Mouse (Mus musculus): ENCODE results near the gene Mras. TPM values are rescaled to one million over a fixed set of nuclear protein-coding genes. Genes with fewer than 3 reads are reported as not detected.

The Mras gene
- total and polyA plus RNA-seq, 3 experiments, result 0.17 TPM; not detected in 2

DNA sequence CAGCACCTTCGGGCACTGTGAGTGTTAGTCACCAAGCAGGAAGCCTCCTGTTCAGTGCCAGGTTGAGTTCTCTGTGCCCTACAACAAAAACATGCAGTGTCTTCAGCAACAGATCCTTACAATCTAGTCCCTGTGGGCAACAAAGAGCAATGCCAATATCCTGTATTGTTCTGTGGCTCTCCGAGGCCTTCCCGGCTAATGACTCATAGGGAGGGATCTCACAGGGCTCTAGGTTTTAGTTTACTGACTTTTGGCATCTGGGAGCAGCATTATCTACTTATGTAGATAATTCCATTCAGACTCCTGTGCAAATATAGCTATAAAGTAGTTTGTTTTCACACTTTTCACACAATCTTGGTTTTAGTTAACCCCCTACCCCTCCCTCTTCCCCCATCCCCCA lies 71.3 kb downstream of the Mras start:
- TF ChIP-seq RAD21 (IDR thresholded peaks at IDR 0.05; ENCODE audit: low read depth, low read length) (no peak), TCF12 (IDR thresholded peaks at IDR 0.05; ENCODE audit: low read depth, low read length) (no peak), POLR2A (IDR thresholded peaks at IDR 0.05; ENCODE audit: control insufficient read depth in 1 of 2, insufficient read depth in 1 of 2, low read depth in 1 of 2, low read length in 2 of 2, poor library complexity in 1 of 2) (no peak), GABPA (IDR thresholded peaks at IDR 0.05; ENCODE audit: low read depth, low read length) (no peak), JUND (IDR thresholded peaks at IDR 0.05; ENCODE audit: low read depth, low read length) (no peak), CHD1 (IDR thresholded peaks at IDR 0.05; ENCODE audit: low read depth, low read length) (no peak), EP300 (IDR thresholded peaks at IDR 0.05; ENCODE audit: low read depth in 1 of 2, low read length in 2 of 2) (no peak), BHLHE40 (IDR thresholded peaks at IDR 0.05; ENCODE audit: borderline replicate concordance, low read depth, low read length) (no peak), SIN3A (IDR thresholded peaks at IDR 0.05; ENCODE audit: low read length) (no peak), GATA1 (IDR thresholded peaks at IDR 0.05; ENCODE audit: low read depth, low read length) (no peak)
- Histone ChIP-seq H3K27me3 (ENCODE audit: control insufficient read depth in 1 of 2, insufficient read depth in 2 of 2, low read length in 2 of 2) (peaks cover 0 to 2% of the 10 kb centered on the region in 2 experiments; a peak in 2 of 4 replicates), H3K9me3 (replicated peaks; ENCODE audit: insufficient read depth, low read length) (no peaks in the 10 kb centered on the region), H3K4me1 (ENCODE audit: control insufficient read depth in 1 of 2, insufficient read depth in 2 of 2, low read length in 2 of 2) (no peaks in the 10 kb centered on the region), H3K36me3 (ENCODE audit: control insufficient read depth in 1 of 2, insufficient read depth in 2 of 2, low read length in 2 of 2) (no peaks in the 10 kb centered on the region), H3K79me2 (ENCODE audit: control insufficient read depth, insufficient read depth, low read length, poor library complexity) (no peaks in the 10 kb centered on the region), H3K9ac (ENCODE audit: control insufficient read depth, low read depth, low read length, poor library complexity, severe bottlenecking) (no peak overlapping the region), H3K4me3 (ENCODE audit: control insufficient read depth in 1 of 2, insufficient read depth in 1 of 2, low read depth in 2 of 2, low read length in 2 of 2) (no peak overlapping the region), H3K27ac (ENCODE audit: control insufficient read depth, low read depth, low read length) (no peak overlapping the region)
- no peak for DNase-seq (ENCODE audit: low read depth, low spot score)

DNA sequence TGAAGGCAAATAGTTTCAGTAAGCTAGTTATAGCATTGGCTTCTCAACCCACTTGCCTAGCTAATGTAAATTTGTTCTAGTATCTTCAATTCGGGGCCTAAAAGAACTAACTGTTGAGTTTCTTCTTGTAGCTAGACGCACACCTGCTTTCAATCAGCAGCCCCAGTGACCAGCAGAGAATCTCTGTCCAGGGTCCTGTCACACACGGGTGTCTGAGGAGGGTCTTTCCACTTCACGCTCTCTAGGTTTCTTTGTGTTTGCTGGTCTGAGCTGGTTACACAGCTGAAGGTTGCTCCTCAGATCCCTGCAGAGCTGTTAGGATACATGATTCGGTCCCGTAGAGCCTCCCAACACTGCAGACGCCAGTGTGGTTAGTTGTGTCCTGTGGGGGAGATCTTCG lies 74.1 kb downstream of the Mras start:
- Histone ChIP-seq H3K9ac (ENCODE audit: control insufficient read depth, low read depth, low read length, poor library complexity, severe bottlenecking) (no peak overlapping the region), H3K27ac (ENCODE audit: control insufficient read depth, low read depth, low read length) (no peak overlapping the region), H3K4me1 (ENCODE audit: control insufficient read depth in 1 of 2, insufficient read depth in 2 of 2, low read length in 2 of 2) (no peaks in the 10 kb centered on the region), H3K4me3 (ENCODE audit: control insufficient read depth in 1 of 2, insufficient read depth in 1 of 2, low read depth in 2 of 2, low read length in 2 of 2) (no peak overlapping the region), H3K27me3 (ENCODE audit: control insufficient read depth in 1 of 2, insufficient read depth in 2 of 2, low read length in 2 of 2) (no peaks in the 10 kb centered on the region; a peak in 1 of 4 replicates), H3K36me3 (ENCODE audit: control insufficient read depth in 1 of 2, insufficient read depth in 2 of 2, low read length in 2 of 2) (no peaks in the 10 kb centered on the region), H3K9me3 (replicated peaks; ENCODE audit: insufficient read depth, low read length) (no peaks in the 10 kb centered on the region), H3K79me2 (ENCODE audit: control insufficient read depth, insufficient read depth, low read length, poor library complexity) (no peaks in the 10 kb centered on the region)
- TF ChIP-seq MAFK (IDR thresholded peaks at IDR 0.05; ENCODE audit: borderline replicate concordance, low read depth, low read length) (no peak), MAX (IDR thresholded peaks at IDR 0.05; ENCODE audit: low read length) (no peak), E2F4 (IDR thresholded peaks at IDR 0.05; ENCODE audit: borderline replicate concordance, low read depth, low read length) (no peak), POLR2AphosphoS2 (IDR thresholded peaks at IDR 0.05; ENCODE audit: low read length) (no peak), TCF12 (IDR thresholded peaks at IDR 0.05; ENCODE audit: low read depth, low read length) (no peak), MAZ (IDR thresholded peaks at IDR 0.05; ENCODE audit: low read depth, low read length) (no peak), CHD1 (IDR thresholded peaks at IDR 0.05; ENCODE audit: low read depth, low read length) (no peak), ETS1 (IDR thresholded peaks at IDR 0.05; ENCODE audit: low read depth, low read length) (no peak), RCOR1 (IDR thresholded peaks at IDR 0.05; ENCODE audit: low read depth, low read length) (no peak), CHD2 (IDR thresholded peaks at IDR 0.05; ENCODE audit: low read length) (no peak), HCFC1 (IDR thresholded peaks at IDR 0.05; ENCODE audit: low read depth, low read length) (no peak)
- DNase-seq (ENCODE audit: low read depth, low spot score), result no peak
